Mouse (Mus musculus) embryonic facial prominence, embryonic 14.5 days (tissue): Measurements from ENCODE around the gene Gypa. TPM values are rescaled to one million over a fixed set of nuclear protein-coding genes. Genes with fewer than 3 reads are reported as not detected.

Source experiments
- ATAC-seq: fragments of 200-750 bp; cut with Nextera tagmentation; 2 replicates; pipeline ENCODE4 v1.8.0; 2017; ENCODE audit warnings: low read depth, moderate number of reproducible peaks, moderate TSS enrichment
- DNase-seq: peaks from one replicate; pipeline ENCODE4 v3.0.0-alpha.2; 2015; ENCODE audit warnings: low spot score
- H3K27ac ChIP-seq: fragments of 300-500 bp; sonication (generic); replicated peaks from 2 replicates; pipeline ENCODE4 v1.5.1; 2014; ENCODE audit warnings: low read depth, mild to moderate bottlenecking, low read length, moderate library complexity
- H3K27me3 ChIP-seq: fragments of 300-500 bp; sonication (generic); replicated peaks from 2 replicates; pipeline ENCODE4 v1.6.1; 2014; ENCODE audit warnings: low read length; ENCODE audit not compliant: control insufficient read depth, insufficient read depth
- H3K36me3 ChIP-seq: fragments of 300-500 bp; sonication (generic); 2 replicates; pipeline ENCODE4 v1.6.1; 2014; ENCODE audit warnings: low read length, mixed read lengths; ENCODE audit not compliant: control insufficient read depth, insufficient read depth
- H3K4me1 ChIP-seq: fragments of 300-500 bp; sonication (generic); 2 replicates; pipeline ENCODE4 v1.6.1; 2014; ENCODE audit warnings: antibody characterized with exemption, low read length; ENCODE audit not compliant: control insufficient read depth, insufficient read depth
- H3K4me2 ChIP-seq: fragments of 300-500 bp; sonication (generic); 2 replicates; pipeline ENCODE4 v1.6.1; 2014; ENCODE audit warnings: low read depth, mild to moderate bottlenecking, low read length, moderate library complexity, mixed read lengths
- H3K4me3 ChIP-seq: fragments of 300-500 bp; sonication (generic); 2 replicates; pipeline ENCODE4 v1.5.1; 2014; ENCODE audit warnings: low read depth, mild to moderate bottlenecking, low read length
- H3K9ac ChIP-seq: fragments of 300-500 bp; sonication (generic); 2 replicates; pipeline ENCODE4 v1.6.1; 2014; ENCODE audit warnings: low read depth, mild to moderate bottlenecking, low read length, moderate library complexity, mixed read lengths
- H3K9me3 ChIP-seq: fragments of 300-500 bp; sonication (generic); 2 replicates; pipeline ENCODE4 v1.6.1; 2016; ENCODE audit warnings: low read length; ENCODE audit not compliant: control insufficient read depth
- WGBS: fragments of 180-500 bp; shearing (Covaris S2); extraction: QIAGEN DNeasy Blood & Tissue Kit; methylation state at CpG from one replicate; pipeline ENCODE4 v1.1.7; 2014; 5-methylcytosine and 5-hydroxymethylcytosine counted together
- polyA plus RNA-seq: library from polyadenylated mRNA; unstranded; fragments of >200 nt; fragmentation: Nextera tagmentation; extraction: Ambion mirVana; gene quantifications from 2 replicates; pipeline ENCODE4 v1.2.1, GENCODE M21; 2014

The Gypa gene
- polyA plus RNA-seq, 1 experiment from 2014 or later = 9.6 TPM

DNA sequence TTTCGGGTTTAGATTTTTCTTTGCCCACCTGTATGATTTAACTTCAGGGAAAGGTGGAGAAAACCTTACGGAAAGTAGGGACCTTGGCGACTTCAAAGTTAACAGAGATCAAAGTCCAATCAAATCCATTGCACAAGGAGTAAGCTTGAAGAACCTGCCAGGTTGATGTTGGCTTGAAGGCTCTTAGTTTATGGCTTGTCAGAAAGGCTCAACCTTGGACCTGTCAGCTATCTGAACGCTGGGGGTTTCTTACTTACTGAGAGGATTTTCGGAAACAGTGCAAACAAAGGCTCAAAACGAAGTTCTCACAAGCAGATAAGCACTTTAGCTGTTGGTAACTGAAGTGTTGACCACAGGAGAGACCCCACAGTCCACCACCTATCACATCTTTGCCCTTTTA is 11.4 kb upstream of the Gypa start:
- WGBS = 70% methylated on average over 6 of the region's 6 CpGs
- no peak overlapping the region for H3K27ac ChIP-seq
- DNase-seq (no peak), ATAC-seq (no peak)
- no peak overlapping the region for H3K9ac ChIP-seq
- H3K4me2 ChIP-seq = no peak overlapping the region
- no peaks in the 10 kb centered on the region for H3K27me3 ChIP-seq
- H3K4me1 ChIP-seq = no peaks in the 10 kb centered on the region
- no peaks in the 10 kb centered on the region for H3K9me3 ChIP-seq
- no peaks in the 10 kb centered on the region for H3K36me3 ChIP-seq
- H3K4me3 ChIP-seq = no peak overlapping the region

DNA sequence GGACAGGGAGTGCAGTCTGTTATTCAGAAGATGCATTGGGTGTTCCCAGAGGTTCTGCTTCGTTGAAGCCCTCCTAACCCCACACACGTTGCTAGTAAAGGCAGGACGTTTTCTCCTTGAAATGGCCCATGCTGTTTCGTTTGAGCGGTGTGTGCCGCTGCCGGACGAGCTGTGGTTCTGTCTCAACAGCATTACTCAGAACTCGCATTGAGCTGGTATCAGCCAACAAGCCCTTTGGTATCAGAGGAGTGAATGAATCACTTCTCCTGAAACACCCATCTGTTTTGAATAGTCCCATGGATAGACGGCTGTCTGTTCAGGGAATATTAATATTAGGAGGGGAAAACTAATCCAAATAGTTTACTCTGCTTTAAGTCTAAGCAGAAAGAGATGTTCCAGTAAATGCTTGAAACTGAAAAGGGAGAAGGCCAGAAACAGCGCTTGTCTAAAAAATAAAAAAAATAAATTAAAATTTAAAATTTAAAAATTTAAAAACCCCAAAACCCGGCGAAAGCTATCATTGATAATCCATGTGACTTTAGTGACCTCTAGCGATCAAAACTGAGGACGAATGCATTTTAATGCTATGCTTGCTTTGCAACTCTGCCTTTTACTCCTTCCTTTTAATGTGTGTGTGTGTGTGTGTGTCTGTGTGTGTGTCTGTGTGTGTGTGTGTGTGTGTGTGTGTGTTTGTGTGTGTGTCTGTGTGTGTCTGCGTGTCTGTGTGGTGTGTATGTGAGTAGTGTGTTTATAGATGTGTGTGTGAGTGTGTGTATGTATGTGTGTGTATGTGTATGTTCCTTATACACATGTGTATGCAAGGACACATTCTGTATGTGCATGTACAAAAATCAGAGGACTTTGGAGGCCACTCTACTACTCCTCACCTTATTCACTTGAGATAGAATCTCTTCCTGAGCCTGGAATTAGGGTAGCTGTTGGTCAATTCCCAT is 10.5 kb upstream of the Gypa start:
- Histone ChIP-seq H3K27me3 (no peaks in the 10 kb centered on the region), H3K4me3 (peak overlapping the region; percentile 22), H3K9ac (no peak overlapping the region), H3K36me3 (no peaks in the 10 kb centered on the region), H3K4me2 (peak overlapping the region; percentile 51), H3K4me1 (no peaks in the 10 kb centered on the region), H3K27ac (no peak overlapping the region), H3K9me3 (no peaks in the 10 kb centered on the region)
- 31% methylated on average over 16 of the region's 16 CpGs for WGBS
- ATAC-seq (no peak), DNase-seq (peak; percentile 57)

GRCm38 (mm10) chr8:80491562-80491961 is 2.0 kb upstream of the Gypa start:
- no peak overlapping the region for H3K9ac ChIP-seq

GRCm38 (mm10) chr8:80492987-80493441 is 567 bp upstream of the Gypa start:
- H3K36me3 ChIP-seq = no peaks in the 10 kb centered on the region
- under 1% methylated on average over 16 of the region's 16 CpGs for WGBS
- ATAC-seq = peak; percentile 84

More at GRCm38 (mm10) chr8:80491562-80491961, 2.0 kb upstream of the Gypa start:
- no peak for ATAC-seq
- H3K27ac ChIP-seq = no peak overlapping the region
- no peak overlapping the region for H3K4me2 ChIP-seq
- 47% methylated on average over 1 of the region's 1 CpGs for WGBS
- H3K4me1 ChIP-seq = no peaks in the 10 kb centered on the region
- H3K27me3 ChIP-seq = no peaks in the 10 kb centered on the region
- DNase-seq = no peak
- H3K9me3 ChIP-seq = no peaks in the 10 kb centered on the region
- H3K36me3 ChIP-seq = no peaks in the 10 kb centered on the region
- no peak overlapping the region for H3K4me3 ChIP-seq

GRCm38 (mm10) chr8:80494346-80494660 is 722 bp downstream of the Gypa start:
- peak; percentile 16 for DNase-seq
- H3K9ac ChIP-seq = no peak overlapping the region
- H3K36me3 ChIP-seq = no peaks in the 10 kb centered on the region
- H3K27me3 ChIP-seq = no peaks in the 10 kb centered on the region
- no peak overlapping the region for H3K27ac ChIP-seq
- WGBS = 81% methylated on average over 2 of the region's 2 CpGs
- no peak overlapping the region for H3K4me3 ChIP-seq
- ATAC-seq = no peak
- no peaks in the 10 kb centered on the region for H3K9me3 ChIP-seq
- no peaks in the 10 kb centered on the region for H3K4me1 ChIP-seq
- H3K4me2 ChIP-seq = no peak overlapping the region

More at GRCm38 (mm10) chr8:80492987-80493441, 567 bp upstream of the Gypa start:
- Histone ChIP-seq H3K27ac (no peak overlapping the region), H3K4me1 (no peaks in the 10 kb centered on the region), H3K4me3 (peak overlapping the region; percentile 48), H3K9me3 (no peaks in the 10 kb centered on the region), H3K4me2 (peak overlapping the region; percentile 53), H3K27me3 (no peaks in the 10 kb centered on the region), H3K9ac (peak overlapping the region; percentile 54)
- DNase-seq = peak; percentile 79

DNA sequence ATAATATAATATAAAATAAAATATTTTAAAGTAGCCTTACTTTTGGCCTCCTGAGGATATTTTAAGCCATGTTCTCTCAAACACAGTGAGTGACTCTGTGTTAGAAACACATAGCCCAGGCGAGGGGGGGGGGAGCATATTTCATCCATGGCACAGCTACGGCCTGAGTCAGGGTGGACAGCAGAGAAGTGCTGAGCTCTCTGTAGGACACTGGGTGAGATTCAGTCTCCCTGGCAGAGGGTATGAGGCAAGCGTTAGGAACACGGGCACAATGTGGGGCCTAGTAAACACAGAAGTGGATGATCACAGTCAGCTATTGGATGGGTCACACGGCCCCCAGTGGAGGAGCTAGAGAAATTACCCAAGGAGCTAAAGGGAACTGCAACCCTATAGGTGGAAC is 1.2 kb downstream of the Gypa start:
- H3K4me3 ChIP-seq = no peak overlapping the region
- no peaks in the 10 kb centered on the region for H3K27me3 ChIP-seq
- ATAC-seq (no peak), DNase-seq (no peak)
- 76% methylated on average over 5 of the region's 5 CpGs for WGBS
- H3K36me3 ChIP-seq = no peaks in the 10 kb centered on the region
- no peak overlapping the region for H3K4me2 ChIP-seq
- H3K4me1 ChIP-seq = no peaks in the 10 kb centered on the region
- H3K9ac ChIP-seq = no peak overlapping the region
- H3K27ac ChIP-seq = no peak overlapping the region
- H3K9me3 ChIP-seq = no peaks in the 10 kb centered on the region

DNA sequence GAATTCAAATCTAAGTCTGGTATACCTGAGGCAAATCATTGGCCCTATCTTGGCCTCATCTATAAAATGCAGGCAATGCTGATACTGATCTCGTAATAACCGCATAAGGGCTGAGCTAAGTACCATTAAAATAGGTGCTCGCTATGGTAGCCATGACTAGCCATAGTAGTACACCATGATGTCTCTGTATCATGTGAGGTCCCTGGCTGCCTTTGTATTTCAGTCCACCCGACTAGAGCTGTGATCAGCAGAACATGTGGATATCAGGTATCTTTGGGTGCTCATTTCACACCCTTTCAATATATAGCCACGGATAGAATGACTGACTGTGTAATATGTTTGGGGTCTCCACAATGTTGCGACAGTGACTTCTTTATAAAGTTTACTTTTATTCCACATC is 1.9 kb downstream of the Gypa start:
- WGBS = 93% methylated on average over 6 of the region's 6 CpGs
- H3K27ac ChIP-seq = no peak overlapping the region
- DNase-seq = no peak

DNA sequence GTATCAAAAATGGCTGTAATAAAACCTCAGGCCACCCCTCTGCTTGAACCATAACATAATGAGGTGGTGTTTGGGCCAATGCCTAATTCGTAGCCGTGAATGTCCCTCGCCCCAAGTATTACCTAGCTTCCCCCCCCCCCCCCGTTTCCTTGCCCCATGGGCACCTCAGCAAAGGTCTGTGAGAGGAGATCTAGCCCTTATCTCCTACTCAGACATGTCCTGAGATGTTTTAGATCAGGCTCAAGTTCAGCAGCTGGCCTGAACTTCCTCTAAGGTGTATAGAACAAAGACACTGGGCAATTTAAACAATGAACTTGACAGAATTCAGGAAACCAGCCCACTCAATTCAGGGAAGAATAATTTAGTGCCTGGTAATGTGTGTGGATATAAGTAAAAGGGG is 3.7 kb downstream of the Gypa start:
- DNase-seq (no peak), ATAC-seq (no peak)
- H3K4me1 ChIP-seq = no peaks in the 10 kb centered on the region
- H3K4me3 ChIP-seq = no peak overlapping the region
- WGBS = 83% methylated on average over 3 of the region's 4 CpGs
- H3K36me3 ChIP-seq = no peaks in the 10 kb centered on the region
- H3K4me2 ChIP-seq = no peak overlapping the region
- no peaks in the 10 kb centered on the region for H3K27me3 ChIP-seq
- no peak overlapping the region for H3K9ac ChIP-seq
- H3K9me3 ChIP-seq = no peaks in the 10 kb centered on the region
- no peak overlapping the region for H3K27ac ChIP-seq

More for the DNA sequence above, 1.9 kb downstream of the Gypa start:
- H3K9ac ChIP-seq = no peak overlapping the region
- ATAC-seq = no peak
- no peaks in the 10 kb centered on the region for H3K27me3 ChIP-seq
- no peaks in the 10 kb centered on the region for H3K36me3 ChIP-seq
- H3K4me1 ChIP-seq = no peaks in the 10 kb centered on the region
- H3K4me2 ChIP-seq = no peak overlapping the region
- no peak overlapping the region for H3K4me3 ChIP-seq
- no peaks in the 10 kb centered on the region for H3K9me3 ChIP-seq

- Histone ChIP-seq H3K27ac (no peak overlapping the region), H3K4me3 (no peak overlapping the region), H3K9ac (no peak overlapping the region), H3K4me2 (no peak overlapping the region), H3K36me3 (no peaks in the 10 kb centered on the region), H3K27me3 (no peaks in the 10 kb centered on the region), H3K9me3 (no peaks in the 10 kb centered on the region), H3K4me1 (no peaks in the 10 kb centered on the region)
- no peak for ATAC-seq
- no peak for DNase-seq
- 74% methylated on average over 2 of the region's 2 CpGs for WGBS
These were observed 6.7 kb downstream of the Gypa start for GRCm38 (mm10) chr8:80500244-80500643.
